Mouse (Mus musculus) forebrain, embryonic 15.5 days (tissue): Measurements from ENCODE around the gene Ddx31. TPM values are rescaled to one million over a fixed set of nuclear protein-coding genes. Genes with fewer than 3 reads are reported as not detected.

Experiments
- ATAC-seq: fragments of 200-750 bp; cut with Nextera tagmentation; replicated peaks from 2 replicates; pipeline ENCODE4 v1.8.0; 2017; ENCODE audit warnings: mild to moderate bottlenecking, moderate TSS enrichment, moderate library complexity
- H3K27ac ChIP-seq: fragments of 300-500 bp; sonication (generic); replicated peaks from 2 replicates; pipeline ENCODE4 v1.5.1; 2015; ENCODE audit warnings: mild to moderate bottlenecking, inconsistent platforms
- H3K27me3 ChIP-seq: fragments of 300-500 bp; sonication (generic); 2 replicates; pipeline ENCODE4 v1.6.1; 2015; ENCODE audit warnings: inconsistent platforms
- H3K36me3 ChIP-seq: fragments of 300-500 bp; sonication (generic); 2 replicates; pipeline ENCODE4 v1.6.1; 2015; ENCODE audit warnings: mild to moderate bottlenecking, inconsistent platforms
- H3K4me1 ChIP-seq: fragments of 300-500 bp; sonication (generic); 2 replicates; pipeline ENCODE4 v1.6.1; 2015; ENCODE audit warnings: inconsistent platforms
- H3K4me2 ChIP-seq: fragments of 300-500 bp; sonication (generic); replicated peaks from 2 replicates; pipeline ENCODE4 v1.6.1; 2015; ENCODE audit warnings: mild to moderate bottlenecking, inconsistent platforms
- H3K4me3 ChIP-seq: fragments of 300-500 bp; sonication (generic); 2 replicates; pipeline ENCODE4 v1.5.1; 2015; ENCODE audit warnings: mild to moderate bottlenecking, inconsistent platforms
- H3K9ac ChIP-seq: fragments of 300-500 bp; sonication (generic); replicated peaks from 2 replicates; pipeline ENCODE4 v1.6.1; 2015; ENCODE audit warnings: mild to moderate bottlenecking, inconsistent platforms
- H3K9me3 ChIP-seq: fragments of 300-500 bp; sonication (generic); 2 replicates; pipeline ENCODE4 v1.6.1; 2016; ENCODE audit warnings: inconsistent platforms
- WGBS: fragments of 180-500 bp; shearing (Covaris S2); methylation state at CpG from one replicate; pipeline ENCODE4 v1.1.7; 2015; ENCODE audit warnings: mixed read lengths; 5-methylcytosine and 5-hydroxymethylcytosine counted together
- polyA plus RNA-seq: library from polyadenylated mRNA; unstranded; fragments of >200 nt; fragmentation: Nextera tagmentation; extraction: Ambion mirVana; gene quantifications from 2 replicates; pipeline ENCODE4 v1.2.1, GENCODE M21; 2015

Ddx31 gene
- polyA plus RNA-seq, 1 experiment from 2014 or later: 17.2 TPM

- Histone ChIP-seq H3K9ac (0 out of 2 replicates have a peak overlapping the region, but pooled peaks have one; percentile 25), H3K27ac (no peak overlapping the region), H3K4me1 (peaks cover 33% of the 10 kb centered on the region), H3K27me3 (peaks cover 79% of the 10 kb centered on the region), H3K4me3 (peak overlapping the region; percentile 18), H3K9me3 (no peaks in the 10 kb centered on the region), H3K4me2 (peak overlapping the region; percentile 35), H3K36me3 (peaks cover 8% of the 10 kb centered on the region; the same call in 1 of the 2 replicates)
- under 1% methylated on average over 10 of the region's 10 CpGs for WGBS
- 0 out of 2 replicates have a peak, but pooled peaks have one; percentile 48 for ATAC-seq
Measured at GRCm38 (mm10) chr2:28907691-28908388, 67.6 kb downstream of the Ddx31 start.

GRCm38 (mm10) chr2:28908389-28909153 is 68.4 kb downstream of the Ddx31 start:
- peak; percentile 67; the same call in 1 of the 2 replicates for ATAC-seq
- H3K4me1 ChIP-seq: peaks cover 33% of the 10 kb centered on the region
- under 1% methylated on average over 39 of the region's 39 CpGs for WGBS
- H3K9me3 ChIP-seq: no peaks in the 10 kb centered on the region
- no peak overlapping the region for H3K27ac ChIP-seq
- H3K4me2 ChIP-seq: peak overlapping the region; percentile 35
- H3K27me3 ChIP-seq: peaks cover 86% of the 10 kb centered on the region
- peak overlapping the region; percentile 25; the same call in 1 of the 2 replicates for H3K9ac ChIP-seq
- H3K4me3 ChIP-seq: peak overlapping the region; percentile 18
- peaks cover 8% of the 10 kb centered on the region; the same call in 1 of the 2 replicates for H3K36me3 ChIP-seq

GRCm38 (mm10) chr2:28909186-28909817 is 69.1 kb downstream of the Ddx31 start:
- peaks cover 93% of the 10 kb centered on the region for H3K27me3 ChIP-seq
- no peak overlapping the region for H3K27ac ChIP-seq
- WGBS: under 1% methylated on average over 41 of the region's 41 CpGs
- peak; percentile 21; the same call in 1 of the 2 replicates for ATAC-seq
- H3K4me2 ChIP-seq: no peak overlapping the region
- peaks cover 33% of the 10 kb centered on the region for H3K4me1 ChIP-seq
- no peaks in the 10 kb centered on the region for H3K9me3 ChIP-seq
- peaks cover 8% of the 10 kb centered on the region; the same call in 1 of the 2 replicates for H3K36me3 ChIP-seq
- H3K4me3 ChIP-seq: no peak overlapping the region
- H3K9ac ChIP-seq: no peak overlapping the region

- 4% methylated on average over 25 of the region's 25 CpGs for WGBS
- Histone ChIP-seq H3K9me3 (no peaks in the 10 kb centered on the region), H3K27ac (no peak overlapping the region)
Measured at GRCm38 (mm10) chr2:28909818-28910710, 69.9 kb downstream of the Ddx31 start.

GRCm38 (mm10) chr2:28910877-28911276 is 70.7 kb downstream of the Ddx31 start:
- Histone ChIP-seq H3K4me1 (peaks cover 37% of the 10 kb centered on the region), H3K4me2 (no peak overlapping the region), H3K27ac (no peak overlapping the region), H3K9ac (no peak overlapping the region), H3K36me3 (no peaks in the 10 kb centered on the region), H3K4me3 (no peak overlapping the region), H3K9me3 (no peaks in the 10 kb centered on the region), H3K27me3 (peaks cover 94% of the 10 kb centered on the region)
- WGBS: 12% methylated on average over 3 of the region's 3 CpGs
- no peak for ATAC-seq

More at GRCm38 (mm10) chr2:28909818-28910710, 69.9 kb downstream of the Ddx31 start:
- Histone ChIP-seq H3K4me2 (no peak overlapping the region), H3K4me3 (no peak overlapping the region), H3K4me1 (peaks cover 33% of the 10 kb centered on the region), H3K9ac (no peak overlapping the region), H3K36me3 (peaks cover 6% of the 10 kb centered on the region; the same call in 1 of the 2 replicates), H3K27me3 (peaks cover 94% of the 10 kb centered on the region)
- no peak for ATAC-seq

GRCm38 (mm10) chr2:28911331-28912038 is 71.3 kb downstream of the Ddx31 start:
- no peak for ATAC-seq
- H3K27me3 ChIP-seq: peaks cover 94% of the 10 kb centered on the region
- no peak overlapping the region for H3K9ac ChIP-seq
- H3K4me1 ChIP-seq: peaks cover 40% of the 10 kb centered on the region
- H3K27ac ChIP-seq: no peak overlapping the region
- H3K9me3 ChIP-seq: no peaks in the 10 kb centered on the region
- H3K4me3 ChIP-seq: no peak overlapping the region
- no peaks in the 10 kb centered on the region for H3K36me3 ChIP-seq
- no peak overlapping the region for H3K4me2 ChIP-seq
- WGBS: 1% methylated on average over 44 of the region's 44 CpGs

- Histone ChIP-seq H3K4me2 (no peak overlapping the region), H3K4me3 (no peak overlapping the region), H3K27ac (no peak overlapping the region), H3K27me3 (peaks cover 94% of the 10 kb centered on the region), H3K9ac (no peak overlapping the region), H3K36me3 (no peaks in the 10 kb centered on the region), H3K4me1 (peaks cover 40% of the 10 kb centered on the region), H3K9me3 (no peaks in the 10 kb centered on the region)
- under 1% methylated on average over 33 of the region's 33 CpGs for WGBS
- ATAC-seq: no peak
Measured at GRCm38 (mm10) chr2:28912039-28912700, 72.0 kb downstream of the Ddx31 start.

- no peak overlapping the region for H3K4me3 ChIP-seq
- no peak overlapping the region for H3K27ac ChIP-seq
- H3K9ac ChIP-seq: no peak overlapping the region
- peaks cover 88% of the 10 kb centered on the region for H3K27me3 ChIP-seq
- no peaks in the 10 kb centered on the region for H3K9me3 ChIP-seq
- no peak overlapping the region for H3K4me2 ChIP-seq
- no peaks in the 10 kb centered on the region for H3K36me3 ChIP-seq
- WGBS: 2% methylated on average over 4 of the region's 4 CpGs
- ATAC-seq: no peak
- H3K4me1 ChIP-seq: peaks cover 37% of the 10 kb centered on the region
Measured at GRCm38 (mm10) chr2:28912961-28913360, 72.8 kb downstream of the Ddx31 start.

- Histone ChIP-seq H3K36me3 (no peaks in the 10 kb centered on the region), H3K9me3 (no peaks in the 10 kb centered on the region), H3K27me3 (peaks cover 88% of the 10 kb centered on the region), H3K4me1 (peaks cover 26% of the 10 kb centered on the region), H3K9ac (no peak overlapping the region), H3K4me3 (no peak overlapping the region), H3K4me2 (no peak overlapping the region), H3K27ac (no peak overlapping the region)
- 0% methylated on average over 2 of the region's 2 CpGs for WGBS
- no peak for ATAC-seq
Measured at GRCm38 (mm10) chr2:28914121-28914520, 73.9 kb downstream of the Ddx31 start.

- H3K4me3 ChIP-seq: no peak overlapping the region
- H3K4me1 ChIP-seq: peaks cover 21% of the 10 kb centered on the region
- H3K9me3 ChIP-seq: no peaks in the 10 kb centered on the region
- no peak overlapping the region for H3K4me2 ChIP-seq
- 2% methylated on average over 22 of the region's 22 CpGs for WGBS
- H3K27me3 ChIP-seq: peaks cover 86% of the 10 kb centered on the region
- no peaks in the 10 kb centered on the region for H3K36me3 ChIP-seq
- no peak for ATAC-seq
- H3K27ac ChIP-seq: no peak overlapping the region
- no peak overlapping the region for H3K9ac ChIP-seq
Measured at GRCm38 (mm10) chr2:28915104-28915738, 75.0 kb downstream of the Ddx31 start.
